Mouse (Mus musculus): ENCODE results near the gene Gprc5c. TPM values are rescaled to one million over a fixed set of nuclear protein-coding genes. Genes with fewer than 3 reads are reported as not detected.

The Gprc5c gene
- polyA plus RNA-seq, 1 experiment from 2014 or later = 24.9 TPM

- Histone ChIP-seq H3K9me3 (ENCODE audit: low read length) (no peaks in the 10 kb centered on the region), H3K9ac (replicated peaks) (no peak overlapping the region; the same call in 1 of the 2 replicates), H3K27me3 (ENCODE audit: insufficient read depth, low read length) (no peaks in the 10 kb centered on the region), H3K4me3 (ENCODE audit: low read depth, low read length) (no peak overlapping the region), H3K27ac (ENCODE audit: low read depth) (peak overlapping the region; percentile 44; the same call in 1 of the 2 replicates), H3K36me3 (replicated peaks; ENCODE audit: insufficient read depth, low read length) (no peaks in the 10 kb centered on the region), H3K4me1 (ENCODE audit: insufficient read depth) (peaks cover 22% of the 10 kb centered on the region), H3K4me2 (ENCODE audit: low read depth, low read length) (no peak overlapping the region)
- TF ChIP-seq CTCF (IDR thresholded peaks at IDR 0.05; ENCODE audit: low read depth) (no peak), EP300 (IDR thresholded peaks at IDR 0.05; ENCODE audit: low read depth) (peak; percentile 27; the same call in 1 of the 2 replicates)
- peak; percentile 24; the same call in 1 of the 2 replicates for ATAC-seq
- 18% methylated on average over 5 of the region's 5 CpGs for WGBS (ENCODE audit: insufficient replicate concordance)
- DNase-seq = no peak
Observed at GRCm38 (mm10) chr11:114826686-114827085, 24.3 kb upstream of the Gprc5c start.

GRCm38 (mm10) chr11:114829499-114830432 lies 21.2 kb upstream of the Gprc5c start:
- TF ChIP-seq EP300 (IDR thresholded peaks at IDR 0.05; ENCODE audit: low read depth) (no peak), CTCF (IDR thresholded peaks at IDR 0.05; ENCODE audit: low read depth) (no peak)
- Histone ChIP-seq H3K27ac (ENCODE audit: low read depth) (peak overlapping the region; percentile 81), H3K27me3 (ENCODE audit: insufficient read depth, low read length) (no peaks in the 10 kb centered on the region), H3K9me3 (ENCODE audit: low read length) (no peaks in the 10 kb centered on the region), H3K4me1 (ENCODE audit: insufficient read depth) (peaks cover 19% of the 10 kb centered on the region), H3K9ac (replicated peaks) (peak overlapping the region; percentile 52), H3K4me3 (ENCODE audit: low read depth, low read length) (peak overlapping the region; percentile 29), H3K36me3 (replicated peaks; ENCODE audit: insufficient read depth, low read length) (no peaks in the 10 kb centered on the region), H3K4me2 (ENCODE audit: low read depth, low read length) (peak overlapping the region; percentile 68)
- WGBS (ENCODE audit: insufficient replicate concordance) = 15% methylated on average over 24 of the region's 24 CpGs
- ATAC-seq = peak; percentile 91
- peak; percentile 73 for DNase-seq

- H3K27ac ChIP-seq (ENCODE audit: low read depth) = peak overlapping the region; percentile 81
- TF ChIP-seq CTCF (IDR thresholded peaks at IDR 0.05; ENCODE audit: low read depth) = no peak
- no peak for TF ChIP-seq EP300 (IDR thresholded peaks at IDR 0.05; ENCODE audit: low read depth)
- no peaks in the 10 kb centered on the region for H3K9me3 ChIP-seq (ENCODE audit: low read length)
- ATAC-seq = peak; percentile 60; the same call in 1 of the 2 replicates
- WGBS (ENCODE audit: insufficient replicate concordance) = 37% methylated on average over 8 of the region's 8 CpGs
- H3K4me3 ChIP-seq (ENCODE audit: low read depth, low read length) = peak overlapping the region; percentile 29
- peaks cover 19% of the 10 kb centered on the region for H3K4me1 ChIP-seq (ENCODE audit: insufficient read depth)
- H3K36me3 ChIP-seq (replicated peaks; ENCODE audit: insufficient read depth, low read length) = no peaks in the 10 kb centered on the region
- peak overlapping the region; percentile 50; the same call in 1 of the 2 replicates for H3K9ac ChIP-seq (replicated peaks)
- DNase-seq = no peak
- no peaks in the 10 kb centered on the region for H3K27me3 ChIP-seq (ENCODE audit: insufficient read depth, low read length)
- peak overlapping the region; percentile 68 for H3K4me2 ChIP-seq (ENCODE audit: low read depth, low read length)
Observed at GRCm38 (mm10) chr11:114830433-114830773, 20.5 kb upstream of the Gprc5c start.

GRCm38 (mm10) chr11:114833166-114833565 lies 17.8 kb upstream of the Gprc5c start:
- H3K27ac ChIP-seq (ENCODE audit: low read depth) = no peak overlapping the region
- H3K9ac ChIP-seq (replicated peaks) = no peak overlapping the region
- no peaks in the 10 kb centered on the region for H3K27me3 ChIP-seq (ENCODE audit: insufficient read depth, low read length)
- ATAC-seq (no peak), DNase-seq (no peak)
- no peak overlapping the region for H3K4me3 ChIP-seq (ENCODE audit: low read depth, low read length)
- no peaks in the 10 kb centered on the region for H3K9me3 ChIP-seq (ENCODE audit: low read length)
- 60% methylated on average over 5 of the region's 5 CpGs for WGBS (ENCODE audit: insufficient replicate concordance)
- peaks cover 24% of the 10 kb centered on the region for H3K4me1 ChIP-seq (ENCODE audit: insufficient read depth)
- H3K36me3 ChIP-seq (replicated peaks; ENCODE audit: insufficient read depth, low read length) = no peaks in the 10 kb centered on the region
- H3K4me2 ChIP-seq (ENCODE audit: low read depth, low read length) = no peak overlapping the region
- TF ChIP-seq EP300 (IDR thresholded peaks at IDR 0.05; ENCODE audit: low read depth) (no peak), CTCF (IDR thresholded peaks at IDR 0.05; ENCODE audit: low read depth) (no peak)

- H3K4me3 ChIP-seq (ENCODE audit: low read depth, low read length) = no peak overlapping the region
- H3K4me1 ChIP-seq (ENCODE audit: insufficient read depth) = no peaks in the 10 kb centered on the region
- TF ChIP-seq EP300 (IDR thresholded peaks at IDR 0.05; ENCODE audit: low read depth) (no peak), CTCF (IDR thresholded peaks at IDR 0.05; ENCODE audit: low read depth) (no peak)
- H3K36me3 ChIP-seq (replicated peaks; ENCODE audit: insufficient read depth, low read length) = no peaks in the 10 kb centered on the region
- ATAC-seq (peak; percentile 71), DNase-seq (peak; percentile 42)
- H3K9me3 ChIP-seq (ENCODE audit: low read length) = no peaks in the 10 kb centered on the region
- no peak overlapping the region for H3K4me2 ChIP-seq (ENCODE audit: low read depth, low read length)
- H3K9ac ChIP-seq (replicated peaks) = no peak overlapping the region
- no peaks in the 10 kb centered on the region for H3K27me3 ChIP-seq (ENCODE audit: insufficient read depth, low read length)
- H3K27ac ChIP-seq (ENCODE audit: low read depth) = no peak overlapping the region
- 16% methylated on average over 8 of the region's 8 CpGs for WGBS (ENCODE audit: insufficient replicate concordance)
Observed at GRCm38 (mm10) chr11:114843818-114844463, 7.0 kb upstream of the Gprc5c start.

Data from liver, postnatal 0 days (tissue).